Mouse (Mus musculus) right cerebral cortex, postnatal 14 days (tissue): ENCODE results near the gene Scgb1c1.

ENCODE experiments used
- DNase-seq: peaks from one replicate; pipeline ENCODE4 v3.0.0; 2022

Gene Scgb1c1

GRCm38 (mm10) chr7:140844905-140845665 lies at the start of gene Scgb1c1:
Gene Scgb1c1, plus strand, starts transcription at chr7:140845547.
- DNase-seq, result peak; percentile 96

GRCm38 (mm10) chr7:140797619-140798018 lies 47.7 kb upstream of the Scgb1c1 start:
- no peak for DNase-seq

GRCm38 (mm10) chr7:140798212-140798611 lies 47.1 kb upstream of the Scgb1c1 start:
- DNase-seq, result no peak

- DNase-seq, result no peak
These were observed 42.7 kb upstream of the Scgb1c1 start for GRCm38 (mm10) chr7:140802629-140803028.

GRCm38 (mm10) chr7:140805704-140806103 lies 39.6 kb upstream of the Scgb1c1 start:
- peak; percentile 27 for DNase-seq

GRCm38 (mm10) chr7:140810496-140810895 lies 34.9 kb upstream of the Scgb1c1 start:
- DNase-seq, result no peak

- peak; percentile 12 for DNase-seq
These were observed 33.6 kb upstream of the Scgb1c1 start for GRCm38 (mm10) chr7:140811714-140812113.

GRCm38 (mm10) chr7:140812850-140813249 lies 32.5 kb upstream of the Scgb1c1 start:
- DNase-seq, result no peak

- no peak for DNase-seq
These were observed 25.2 kb upstream of the Scgb1c1 start for GRCm38 (mm10) chr7:140820173-140820572.

- DNase-seq, result no peak
These were observed 24.1 kb upstream of the Scgb1c1 start for GRCm38 (mm10) chr7:140821305-140821652.

GRCm38 (mm10) chr7:140821653-140822329 lies 23.6 kb upstream of the Scgb1c1 start, which contains the start of gene Zfp941:
Gene Zfp941, minus strand, starts transcription at chr7:140822178.
- peak; percentile 72 for DNase-seq

- DNase-seq, result no peak
These were observed 22.6 kb upstream of the Scgb1c1 start for GRCm38 (mm10) chr7:140822731-140823130.

GRCm38 (mm10) chr7:140828171-140828881 lies 17.0 kb upstream of the Scgb1c1 start:
- DNase-seq, result peak; percentile 35

GRCm38 (mm10) chr7:140831447-140831846 lies 13.9 kb upstream of the Scgb1c1 start:
- DNase-seq, result no peak

- DNase-seq, result no peak
These were observed 12.0 kb upstream of the Scgb1c1 start for GRCm38 (mm10) chr7:140833341-140833740.

GRCm38 (mm10) chr7:140834968-140835757 lies 10.2 kb upstream of the Scgb1c1 start, which contains the start of gene Urah:
Gene Urah, plus strand, starts transcription at chr7:140835018.
- no peak for DNase-seq

- DNase-seq, result no peak
These were observed 9.6 kb upstream of the Scgb1c1 start for GRCm38 (mm10) chr7:140835758-140836087.

GRCm38 (mm10) chr7:140836243-140837115 lies 8.9 kb upstream of the Scgb1c1 start:
- DNase-seq, result no peak

- DNase-seq, result no peak
These were observed 5.8 kb upstream of the Scgb1c1 start for GRCm38 (mm10) chr7:140839556-140839955.

- no peak for DNase-seq
These were observed 4.3 kb upstream of the Scgb1c1 start for GRCm38 (mm10) chr7:140840750-140841735.

- DNase-seq, result no peak
These were observed 1.5 kb upstream of the Scgb1c1 start for GRCm38 (mm10) chr7:140843806-140844205.
